Mouse (Mus musculus) brain, adult 10 weeks (tissue): ENCODE results near the gene Clk4. TPM values are rescaled to one million over a fixed set of nuclear protein-coding genes. Genes with fewer than 3 reads are reported as not detected.

Source experiments
- polyA plus RNA-seq: library from polyadenylated mRNA; stranded (reverse); fragments of 350-450 nt; fragmentation: Illumina TruSeq; extraction: RNeasy Lipid Tissue Mini Kit (QIAGEN cat#74804); gene quantifications from one replicate; pipeline ENCODE4 v1.2.3, GENCODE M21; 2015; ENCODE audit warnings: low read depth, low replicate concordance

The Clk4 gene
- polyA plus RNA-seq: 124 TPM

GRCm38 (mm10) chr11:51261680-51262219 is at the start of gene Clk4:
Clk4 (plus strand) TSS chr11:51261730.

GRCm38 (mm10) chr11:51220308-51220707 is 41.2 kb upstream of the Clk4 start, which contains the start of gene Gm12569:
Gm12569 (plus strand) TSS chr11:51220473.

GRCm38 (mm10) chr11:51262342-51263285 is 1.1 kb downstream of the Clk4 start, which contains the start of gene BC049762:
BC049762 (minus strand) TSS chr11:51263046.

GRCm38 (mm10) chr11:51289564-51290041 is 28.1 kb downstream of the Clk4 start, which contains the start of gene Col23a1:
Col23a1 (plus strand) TSS chr11:51289920.

Other genes with a start within 250 kb of the Clk4 start
- not detected for gene Olfr54, start 247.5 kb upstream of the Clk4 start, polyA plus RNA-seq
- not detected for gene Olfr1375, start 213.6 kb upstream of the Clk4 start, polyA plus RNA-seq
- gene Zfp354a, start 202.5 kb upstream of the Clk4 start, polyA plus RNA-seq: 8.3 TPM
- not detected for gene Gm12569, start 41.3 kb upstream of the Clk4 start, polyA plus RNA-seq
- not detected for gene BC049762, start 1.3 kb downstream of the Clk4 start, polyA plus RNA-seq
- gene Col23a1, start 28.2 kb downstream of the Clk4 start, polyA plus RNA-seq: 3.7 TPM